Mouse (Mus musculus) lung, postnatal 0 days (tissue): Measurements from ENCODE around the gene Clca1. TPM values are rescaled to one million over a fixed set of nuclear protein-coding genes. Genes with fewer than 3 reads are reported as not detected.

ENCODE experiments used
- ATAC-seq: fragments of 200-750 bp; cut with Nextera tagmentation; 2 replicates; pipeline ENCODE4 v1.8.0; 2017; ENCODE audit warnings: moderate library complexity
- DNase-seq: peaks from one replicate; pipeline ENCODE4 v3.0.0-alpha.2; 2016; ENCODE audit warnings: low spot score
- H3K27ac ChIP-seq: fragments of 300-500 bp; sonication (generic); 2 replicates; pipeline ENCODE4 v1.5.1; 2014; ENCODE audit warnings: antibody characterized with exemption, mild to moderate bottlenecking, low read length, mixed read lengths
- H3K27me3 ChIP-seq: fragments of 300-500 bp; sonication (generic); replicated peaks from 2 replicates; pipeline ENCODE4 v1.6.1; 2014; ENCODE audit warnings: low read length, mixed read lengths; ENCODE audit not compliant: insufficient read depth
- H3K36me3 ChIP-seq: fragments of 300-500 bp; sonication (generic); 2 replicates; pipeline ENCODE4 v1.6.1; 2014; ENCODE audit warnings: low read length, mixed read lengths; ENCODE audit not compliant: insufficient read depth
- H3K4me1 ChIP-seq: fragments of 300-500 bp; sonication (generic); 2 replicates; pipeline ENCODE4 v1.6.1; 2014; ENCODE audit warnings: antibody characterized with exemption, low read depth, low read length, mixed read lengths; ENCODE audit not compliant: insufficient read depth
- H3K4me2 ChIP-seq: fragments of 300-500 bp; sonication (generic); replicated peaks from 2 replicates; pipeline ENCODE4 v1.6.1; 2014; ENCODE audit warnings: low read depth, mild to moderate bottlenecking, low read length, moderate library complexity, mixed read lengths
- H3K4me3 ChIP-seq: fragments of 300-500 bp; sonication (generic); 2 replicates; pipeline ENCODE4 v1.5.1; 2014; ENCODE audit warnings: low read depth, low read length
- H3K9ac ChIP-seq: fragments of 300-500 bp; sonication (generic); replicated peaks from 2 replicates; pipeline ENCODE4 v1.6.1; 2014; ENCODE audit warnings: low read depth, mild to moderate bottlenecking
- H3K9me3 ChIP-seq: fragments of 300-500 bp; sonication (generic); 2 replicates; pipeline ENCODE4 v1.6.1; 2016; ENCODE audit warnings: low read length, mixed read lengths
- CTCF ChIP-seq: IDR thresholded peaks from 2 replicates; pipeline ENCODE4 v1.5.1; 2016; ENCODE audit warnings: antibody characterized with exemption, mild to moderate bottlenecking
- EP300 ChIP-seq: IDR thresholded peaks from 2 replicates; pipeline ENCODE4 v1.6.1; 2016; ENCODE audit warnings: antibody characterized with exemption, mild to moderate bottlenecking, control low read depth
- WGBS: fragments of 180-500 bp; shearing (Covaris S2); extraction: QIAGEN DNeasy Blood & Tissue Kit; methylation state at CpG from one replicate; pipeline ENCODE4 v1.1.7; 2014; 5-methylcytosine and 5-hydroxymethylcytosine counted together
- polyA plus RNA-seq: library from polyadenylated mRNA; unstranded; fragments of >200 nt; fragmentation: Nextera tagmentation; extraction: Ambion mirVana; gene quantifications from 2 replicates; pipeline ENCODE4 v1.2.1, GENCODE M21; 2015

Clca1 gene
- polyA plus RNA-seq, 1 experiment from 2014 or later: not detected

- DNase-seq (no peak), ATAC-seq (no peak)
- Histone ChIP-seq H3K9ac (no peak overlapping the region), H3K4me3 (no peak overlapping the region), H3K36me3 (no peaks in the 10 kb centered on the region), H3K27ac (no peak overlapping the region), H3K27me3 (no peaks in the 10 kb centered on the region), H3K4me1 (no peaks in the 10 kb centered on the region), H3K9me3 (no peaks in the 10 kb centered on the region), H3K4me2 (no peak overlapping the region)
- 32% methylated on average over 3 of the region's 3 CpGs for WGBS
- TF ChIP-seq EP300 (no peak), CTCF (no peak)
Observed at GRCm38 (mm10) chr3:145038813-145039212, 6.2 kb upstream of the Clca1 start.

- no peak for ATAC-seq
- TF ChIP-seq EP300 (no peak), CTCF (no peak)
- Histone ChIP-seq H3K4me3 (no peak overlapping the region), H3K9ac (no peak overlapping the region), H3K4me1 (no peaks in the 10 kb centered on the region), H3K36me3 (no peaks in the 10 kb centered on the region), H3K9me3 (no peaks in the 10 kb centered on the region), H3K27me3 (no peaks in the 10 kb centered on the region), H3K27ac (no peak overlapping the region), H3K4me2 (no peak overlapping the region)
- no peak for DNase-seq
- WGBS: 65% methylated on average over 3 of the region's 3 CpGs
Observed at GRCm38 (mm10) chr3:145028036-145028435, 4.5 kb downstream of the Clca1 start.

GRCm38 (mm10) chr3:145026750-145027149, 5.8 kb downstream of the Clca1 start:
- no peaks in the 10 kb centered on the region for H3K27me3 ChIP-seq
- no peak overlapping the region for H3K4me2 ChIP-seq
- no peak overlapping the region for H3K4me3 ChIP-seq
- no peak overlapping the region for H3K27ac ChIP-seq
- TF ChIP-seq CTCF: peak; percentile 91
- no peak for TF ChIP-seq EP300
- DNase-seq: peak; percentile 68
- no peaks in the 10 kb centered on the region for H3K4me1 ChIP-seq
- 28% methylated on average over 3 of the region's 3 CpGs for WGBS
- H3K36me3 ChIP-seq: no peaks in the 10 kb centered on the region
- no peak for ATAC-seq
- H3K9ac ChIP-seq: no peak overlapping the region
- H3K9me3 ChIP-seq: no peaks in the 10 kb centered on the region

GRCm38 (mm10) chr3:145017807-145018206, 14.8 kb downstream of the Clca1 start:
- H3K4me3 ChIP-seq: no peak overlapping the region
- 75% methylated on average over 3 of the region's 3 CpGs for WGBS
- H3K9me3 ChIP-seq: no peaks in the 10 kb centered on the region
- H3K4me1 ChIP-seq: no peaks in the 10 kb centered on the region
- no peak overlapping the region for H3K9ac ChIP-seq
- no peaks in the 10 kb centered on the region for H3K36me3 ChIP-seq
- ATAC-seq (no peak), DNase-seq (no peak)
- H3K4me2 ChIP-seq: no peak overlapping the region
- no peak for TF ChIP-seq CTCF
- TF ChIP-seq EP300: no peak
- H3K27ac ChIP-seq: no peak overlapping the region
- no peaks in the 10 kb centered on the region for H3K27me3 ChIP-seq

- no peak overlapping the region for H3K4me3 ChIP-seq
- H3K27ac ChIP-seq: no peak overlapping the region
- no peaks in the 10 kb centered on the region for H3K9me3 ChIP-seq
- DNase-seq (peak; percentile 33), ATAC-seq (no peak)
- H3K36me3 ChIP-seq: no peaks in the 10 kb centered on the region
- no peak overlapping the region for H3K4me2 ChIP-seq
- H3K27me3 ChIP-seq: no peaks in the 10 kb centered on the region
- H3K4me1 ChIP-seq: no peaks in the 10 kb centered on the region
- 27% methylated on average over 5 of the region's 5 CpGs for WGBS
- TF ChIP-seq CTCF: peak; percentile 48
- no peak for TF ChIP-seq EP300
- no peak overlapping the region for H3K9ac ChIP-seq
Observed at GRCm38 (mm10) chr3:145004422-145004821, 28.2 kb downstream of the Clca1 start.

- ATAC-seq: no peak
- H3K4me2 ChIP-seq: no peak overlapping the region
- H3K9me3 ChIP-seq: no peaks in the 10 kb centered on the region
- 35% methylated on average over 1 of the region's 1 CpGs for WGBS
- H3K27me3 ChIP-seq: no peaks in the 10 kb centered on the region
- no peak for TF ChIP-seq EP300
- TF ChIP-seq CTCF: no peak
- H3K9ac ChIP-seq: no peak overlapping the region
- DNase-seq: no peak
- H3K36me3 ChIP-seq: no peaks in the 10 kb centered on the region
- no peak overlapping the region for H3K27ac ChIP-seq
- H3K4me1 ChIP-seq: no peaks in the 10 kb centered on the region
- H3K4me3 ChIP-seq: no peak overlapping the region
Observed at GRCm38 (mm10) chr3:145000912-145001311, 31.7 kb downstream of the Clca1 start.

GRCm38 (mm10) chr3:144993055-144993454, 39.5 kb downstream of the Clca1 start:
- Histone ChIP-seq H3K36me3 (no peaks in the 10 kb centered on the region), H3K9ac (no peak overlapping the region), H3K9me3 (no peaks in the 10 kb centered on the region), H3K27ac (no peak overlapping the region), H3K4me1 (no peaks in the 10 kb centered on the region), H3K4me3 (no peak overlapping the region), H3K27me3 (no peaks in the 10 kb centered on the region), H3K4me2 (no peak overlapping the region)
- DNase-seq: no peak
- no peak for TF ChIP-seq CTCF
- no peak for TF ChIP-seq EP300
- ATAC-seq: no peak
- WGBS: 83% methylated on average over 5 of the region's 5 CpGs
